Mouse (Mus musculus) spleen, postnatal 4 days (tissue): ENCODE data around the gene Lrp5.

Source experiments
- DNase-seq, 2 experiments: peaks; one replicate each; pipeline ENCODE4 v3.0.0; 2022; ENCODE audit warnings: low spot score in 2 of 2

The Lrp5 gene

GRCm38 (mm10) chr19:3556169-3556827, 130.1 kb downstream of the Lrp5 start:
- no peak for DNase-seq

- DNase-seq: no peak
Observed at GRCm38 (mm10) chr19:3554785-3555184, 131.6 kb downstream of the Lrp5 start.

GRCm38 (mm10) chr19:3551573-3552159, 134.7 kb downstream of the Lrp5 start:
- DNase-seq: no peak

GRCm38 (mm10) chr19:3550101-3550500, 136.3 kb downstream of the Lrp5 start:
- DNase-seq: no peak

GRCm38 (mm10) chr19:3549263-3549662, 137.1 kb downstream of the Lrp5 start:
- DNase-seq: no peak

GRCm38 (mm10) chr19:3548311-3548710, 138.1 kb downstream of the Lrp5 start:
- no peak for DNase-seq

GRCm38 (mm10) chr19:3544995-3545394, 141.4 kb downstream of the Lrp5 start:
- DNase-seq: no peak

GRCm38 (mm10) chr19:3542591-3542990, 143.8 kb downstream of the Lrp5 start:
- no peak for DNase-seq

- DNase-seq: no peak
Observed at GRCm38 (mm10) chr19:3540997-3541396, 145.4 kb downstream of the Lrp5 start.

GRCm38 (mm10) chr19:3540254-3540653, 146.1 kb downstream of the Lrp5 start:
- no peak for DNase-seq

GRCm38 (mm10) chr19:3539456-3539855, 146.9 kb downstream of the Lrp5 start:
- DNase-seq: no peak

GRCm38 (mm10) chr19:3537658-3538057, 148.7 kb downstream of the Lrp5 start:
- DNase-seq: no peak

GRCm38 (mm10) chr19:3534945-3535344, 151.4 kb downstream of the Lrp5 start:
- DNase-seq: no peak
